Mouse (Mus musculus): Measurements from ENCODE around the gene Slc44a3. TPM values are rescaled to one million over a fixed set of nuclear protein-coding genes. Genes with fewer than 3 reads are reported as not detected.

Gene Slc44a3
- polyA plus RNA-seq, 1 experiment from 2014 or later, result 35.4 TPM

- WGBS, result 61% methylated on average over 8 of the region's 8 CpGs
- Histone ChIP-seq H3K4me2 (no peak overlapping the region), H3K9me3 (no peaks in the 10 kb centered on the region), H3K9ac (no peak overlapping the region), H3K4me3 (replicated peaks) (no peak overlapping the region), H3K27me3 (replicated peaks) (no peaks in the 10 kb centered on the region), H3K4me1 (0 out of 2 replicates have a peak, but pooled peaks cover 10% of the 10 kb centered on the region), H3K36me3 (peaks cover 13% of the 10 kb centered on the region), H3K27ac (0 out of 2 replicates have a peak overlapping the region, but pooled peaks have one; percentile 18)
- ATAC-seq (ENCODE audit: insufficient read depth, low FRiP score, low read depth), result peak; percentile 52; the same call in 1 of the 2 replicates
Observed at GRCm38 (mm10) chr3:121446454-121446853, 85.8 kb downstream of the Slc44a3 start.

GRCm38 (mm10) chr3:121444414-121444813 lies 87.8 kb downstream of the Slc44a3 start:
- H3K4me2 ChIP-seq, result no peak overlapping the region
- H3K9ac ChIP-seq, result no peak overlapping the region
- H3K9me3 ChIP-seq, result no peaks in the 10 kb centered on the region
- H3K4me1 ChIP-seq, result peaks cover 19% of the 10 kb centered on the region
- H3K27me3 ChIP-seq (replicated peaks), result no peaks in the 10 kb centered on the region
- 88% methylated on average over 6 of the region's 6 CpGs for WGBS
- H3K4me3 ChIP-seq (replicated peaks), result no peak overlapping the region
- no peaks in the 10 kb centered on the region; the same call in 1 of the 2 replicates for H3K36me3 ChIP-seq
- no peak overlapping the region for H3K27ac ChIP-seq
- no peak for ATAC-seq (ENCODE audit: insufficient read depth, low FRiP score, low read depth)

DNA sequence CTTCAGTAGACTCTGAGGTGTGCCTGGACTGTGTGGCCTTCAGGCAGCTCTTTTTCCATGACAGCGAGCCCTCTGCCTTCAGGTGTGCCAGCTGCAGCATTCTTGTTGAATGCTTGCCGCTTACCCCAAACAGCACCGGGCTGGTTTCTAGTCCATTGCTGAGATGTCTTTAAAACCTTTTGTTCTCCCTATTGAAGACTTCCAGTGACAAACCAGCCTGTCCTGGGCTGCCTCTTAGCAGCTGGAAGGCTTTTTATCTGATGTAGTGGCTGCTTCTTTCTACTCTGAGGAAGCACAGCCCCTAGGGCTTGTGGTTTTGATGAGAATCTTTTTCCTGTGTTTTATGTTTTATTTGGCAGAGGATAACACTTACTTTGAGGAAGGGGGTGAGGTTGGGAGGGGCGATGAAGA lies 88.3 kb downstream of the Slc44a3 start:
- no peak for ATAC-seq (ENCODE audit: insufficient read depth, low FRiP score, low read depth)
- no peaks in the 10 kb centered on the region for H3K9me3 ChIP-seq
- H3K4me2 ChIP-seq, result no peak overlapping the region
- H3K27ac ChIP-seq, result no peak overlapping the region
- no peak overlapping the region for H3K4me3 ChIP-seq (replicated peaks)
- WGBS, result 62% methylated on average over 4 of the region's 4 CpGs
- no peaks in the 10 kb centered on the region for H3K27me3 ChIP-seq (replicated peaks)
- H3K36me3 ChIP-seq, result no peaks in the 10 kb centered on the region; the same call in 1 of the 2 replicates
- no peak overlapping the region for H3K9ac ChIP-seq
- peaks cover 24% of the 10 kb centered on the region for H3K4me1 ChIP-seq

DNA sequence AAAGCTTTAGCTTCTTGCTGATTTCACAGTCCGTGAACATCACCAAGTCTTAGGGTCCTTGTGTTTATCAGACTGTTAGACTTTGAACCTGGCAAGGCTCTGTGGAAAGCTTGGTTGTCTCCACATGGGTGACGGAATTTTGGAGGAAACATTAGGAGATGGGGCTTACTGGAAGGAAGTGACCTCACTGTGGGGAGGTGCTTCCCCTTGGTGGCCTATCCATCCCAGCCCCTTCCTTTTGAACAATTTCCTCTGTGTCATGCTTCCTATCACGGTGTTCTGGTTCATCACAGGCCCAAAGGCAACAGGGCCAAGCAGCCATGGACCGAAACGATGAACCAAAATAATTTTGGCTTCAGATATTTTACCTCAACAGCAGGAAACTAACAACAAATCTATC lies 89.9 kb downstream of the Slc44a3 start:
- WGBS, result 85% methylated on average over 5 of the region's 5 CpGs

DNA sequence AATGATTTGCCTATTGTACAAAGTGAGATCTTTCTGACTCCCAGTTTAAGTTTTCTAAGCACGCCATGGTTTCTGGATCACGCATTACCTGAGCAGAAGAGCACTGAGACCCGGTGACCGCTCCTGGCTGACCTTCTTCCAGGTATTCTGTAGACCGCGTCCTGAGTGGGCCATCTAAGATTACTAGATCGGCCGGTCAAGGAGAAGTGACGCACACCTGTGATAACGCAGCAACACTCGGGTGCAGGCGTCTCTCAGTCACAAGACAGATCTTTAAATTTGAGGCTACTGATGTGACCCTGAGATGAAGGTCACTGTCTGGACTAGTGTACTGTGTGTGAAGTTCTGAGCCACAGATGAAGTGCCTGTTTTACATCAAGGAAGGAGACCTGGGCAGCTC lies 90.7 kb downstream of the Slc44a3 start:
- Histone ChIP-seq H3K27me3 (replicated peaks) (no peaks in the 10 kb centered on the region), H3K4me2 (no peak overlapping the region), H3K9me3 (no peaks in the 10 kb centered on the region), H3K9ac (no peak overlapping the region), H3K4me1 (peaks cover 34% of the 10 kb centered on the region), H3K36me3 (no peaks in the 10 kb centered on the region; the same call in 1 of the 2 replicates), H3K4me3 (replicated peaks) (no peak overlapping the region), H3K27ac (no peak overlapping the region)
- ATAC-seq (ENCODE audit: insufficient read depth, low FRiP score, low read depth), result no peak
- 87% methylated on average over 12 of the region's 12 CpGs for WGBS

More for the DNA sequence above, 89.9 kb downstream of the Slc44a3 start:
- H3K27ac ChIP-seq, result no peak overlapping the region
- H3K36me3 ChIP-seq, result no peaks in the 10 kb centered on the region; the same call in 1 of the 2 replicates
- ATAC-seq (ENCODE audit: insufficient read depth, low FRiP score, low read depth), result no peak
- H3K9ac ChIP-seq, result no peak overlapping the region
- no peaks in the 10 kb centered on the region for H3K9me3 ChIP-seq
- H3K27me3 ChIP-seq (replicated peaks), result no peaks in the 10 kb centered on the region
- no peak overlapping the region for H3K4me3 ChIP-seq (replicated peaks)
- peaks cover 28% of the 10 kb centered on the region for H3K4me1 ChIP-seq
- H3K4me2 ChIP-seq, result no peak overlapping the region

- H3K4me1 ChIP-seq, result peaks cover 46% of the 10 kb centered on the region
- H3K4me2 ChIP-seq, result no peak overlapping the region
- H3K4me3 ChIP-seq (replicated peaks), result no peak overlapping the region
- H3K9me3 ChIP-seq, result no peaks in the 10 kb centered on the region
- ATAC-seq (ENCODE audit: insufficient read depth, low FRiP score, low read depth), result no peak
- no peak overlapping the region for H3K9ac ChIP-seq
- H3K27ac ChIP-seq, result peak overlapping the region; percentile 57; the same call in 1 of the 2 replicates
- H3K27me3 ChIP-seq (replicated peaks), result no peaks in the 10 kb centered on the region
- no peaks in the 10 kb centered on the region; the same call in 1 of the 2 replicates for H3K36me3 ChIP-seq
- 60% methylated on average over 11 of the region's 11 CpGs for WGBS
Observed at GRCm38 (mm10) chr3:121439623-121440161, 92.5 kb downstream of the Slc44a3 start.

GRCm38 (mm10) chr3:121437996-121438395 lies 94.2 kb downstream of the Slc44a3 start:
- Histone ChIP-seq H3K27me3 (replicated peaks) (no peaks in the 10 kb centered on the region), H3K9me3 (no peaks in the 10 kb centered on the region), H3K27ac (no peak overlapping the region), H3K4me1 (peaks cover 58% of the 10 kb centered on the region), H3K4me2 (no peak overlapping the region), H3K36me3 (no peaks in the 10 kb centered on the region; the same call in 1 of the 2 replicates), H3K9ac (no peak overlapping the region), H3K4me3 (replicated peaks) (no peak overlapping the region)
- no peak for ATAC-seq (ENCODE audit: insufficient read depth, low FRiP score, low read depth)
- WGBS, result 64% methylated on average over 7 of the region's 7 CpGs

DNA sequence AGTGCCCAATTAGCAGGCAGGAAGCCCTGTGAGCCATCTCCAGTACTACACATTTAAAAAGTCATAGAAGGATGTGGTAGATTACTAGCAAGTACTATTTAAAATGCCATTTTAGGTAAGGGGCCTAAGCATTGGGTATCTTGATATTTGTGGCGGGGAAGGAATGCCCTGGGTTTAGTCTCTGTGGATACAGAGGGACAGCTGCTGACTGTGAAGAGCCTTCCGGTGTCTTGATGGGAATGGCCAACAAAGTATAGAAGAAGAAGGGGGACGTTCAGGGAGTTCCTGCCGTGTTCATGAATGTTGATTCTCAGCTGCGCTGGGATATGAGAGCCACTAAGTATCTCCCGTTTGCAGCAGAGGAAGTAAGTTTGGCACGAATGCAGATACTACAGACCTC lies 95.1 kb downstream of the Slc44a3 start:
- peaks cover 65% of the 10 kb centered on the region for H3K4me1 ChIP-seq
- H3K4me2 ChIP-seq, result no peak overlapping the region
- H3K36me3 ChIP-seq, result no peaks in the 10 kb centered on the region; the same call in 1 of the 2 replicates
- H3K4me3 ChIP-seq (replicated peaks), result no peak overlapping the region
- WGBS, result 76% methylated on average over 7 of the region's 7 CpGs
- ATAC-seq (ENCODE audit: insufficient read depth, low FRiP score, low read depth), result no peak
- no peak overlapping the region for H3K9ac ChIP-seq
- H3K27ac ChIP-seq, result no peak overlapping the region
- H3K27me3 ChIP-seq (replicated peaks), result no peaks in the 10 kb centered on the region
- H3K9me3 ChIP-seq, result no peaks in the 10 kb centered on the region

- ATAC-seq (ENCODE audit: insufficient read depth, low FRiP score, low read depth), result no peak
- Histone ChIP-seq H3K4me3 (replicated peaks) (no peak overlapping the region), H3K27me3 (replicated peaks) (no peaks in the 10 kb centered on the region), H3K9me3 (no peaks in the 10 kb centered on the region), H3K36me3 (no peaks in the 10 kb centered on the region), H3K9ac (no peak overlapping the region), H3K4me2 (no peak overlapping the region), H3K27ac (no peak overlapping the region), H3K4me1 (peaks cover 69% of the 10 kb centered on the region)
- 69% methylated on average over 5 of the region's 5 CpGs for WGBS
Observed at GRCm38 (mm10) chr3:121435296-121435695, 96.9 kb downstream of the Slc44a3 start.

DNA sequence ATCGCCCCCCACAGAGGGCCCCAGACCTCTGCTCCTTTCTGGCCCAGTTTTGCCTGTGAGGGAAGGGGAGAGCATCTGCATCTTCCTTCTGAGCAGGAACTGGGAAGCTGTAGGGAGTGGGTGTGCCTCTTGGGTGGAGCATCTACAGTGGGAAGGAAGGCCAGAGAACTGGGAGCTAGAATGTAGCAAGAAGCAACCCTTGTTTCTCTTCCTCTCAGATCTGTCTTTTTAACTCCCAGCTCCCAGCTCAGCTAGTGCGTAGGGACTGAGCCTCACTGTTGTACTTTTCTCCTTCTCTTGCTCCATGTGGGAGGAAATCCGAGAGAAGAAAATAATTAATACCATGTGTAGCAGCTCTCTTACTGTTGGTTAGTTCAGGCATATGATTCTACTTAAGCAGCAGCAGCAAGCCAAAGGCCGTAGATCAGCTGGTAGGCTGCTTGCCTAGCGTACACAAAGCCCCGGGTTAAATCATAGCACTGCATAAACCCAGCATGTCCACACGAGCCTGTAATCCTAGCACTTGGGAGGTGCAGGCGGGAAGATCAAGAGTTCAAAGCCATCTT lies 98.2 kb downstream of the Slc44a3 start:
- Histone ChIP-seq H3K36me3 (no peaks in the 10 kb centered on the region), H3K4me2 (peak overlapping the region; percentile 29), H3K9ac (no peak overlapping the region), H3K27me3 (replicated peaks) (no peaks in the 10 kb centered on the region), H3K4me1 (peaks cover 68% of the 10 kb centered on the region), H3K9me3 (no peaks in the 10 kb centered on the region), H3K4me3 (replicated peaks) (no peak overlapping the region), H3K27ac (peak overlapping the region; percentile 73)
- 30% methylated on average over 8 of the region's 8 CpGs for WGBS
- ATAC-seq (ENCODE audit: insufficient read depth, low FRiP score, low read depth), result peak; percentile 45; the same call in 1 of the 2 replicates

DNA sequence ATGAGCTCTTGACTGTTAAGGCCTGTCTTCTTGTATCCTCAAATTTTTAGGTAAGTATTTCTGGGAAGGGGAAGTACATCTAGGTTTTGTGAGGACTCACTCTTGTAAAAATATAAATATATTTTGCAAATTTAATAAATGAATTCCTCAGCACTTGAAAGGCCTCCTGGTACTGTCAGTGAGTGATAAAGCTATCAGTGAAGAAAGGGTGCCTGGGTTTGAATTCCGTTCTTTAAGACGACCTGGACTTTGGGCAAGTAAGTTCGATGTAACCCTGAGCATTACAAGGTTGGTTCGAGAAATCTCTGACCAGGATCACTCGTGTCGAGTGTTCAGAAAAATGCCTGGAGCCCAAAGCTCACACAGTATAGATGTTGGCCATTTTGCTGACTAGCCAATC lies 98.8 kb downstream of the Slc44a3 start:
- Histone ChIP-seq H3K9ac (no peak overlapping the region), H3K4me1 (peaks cover 67% of the 10 kb centered on the region), H3K4me3 (replicated peaks) (no peak overlapping the region), H3K27me3 (replicated peaks) (no peaks in the 10 kb centered on the region), H3K9me3 (no peaks in the 10 kb centered on the region), H3K36me3 (no peaks in the 10 kb centered on the region), H3K27ac (peak overlapping the region; percentile 73), H3K4me2 (peak overlapping the region; percentile 29; the same call in 1 of the 2 replicates)
- no peak for ATAC-seq (ENCODE audit: insufficient read depth, low FRiP score, low read depth)
- whole genome bisulfite sequencing, result 73% methylated on average over 6 of the region's 6 CpGs

- no peak for ATAC-seq (ENCODE audit: insufficient read depth, low FRiP score, low read depth)
- H3K9me3 ChIP-seq, result no peaks in the 10 kb centered on the region
- H3K27me3 ChIP-seq (replicated peaks), result no peaks in the 10 kb centered on the region
- WGBS, result 57% methylated on average over 7 of the region's 7 CpGs
- no peak overlapping the region for H3K9ac ChIP-seq
- no peak overlapping the region for H3K4me3 ChIP-seq (replicated peaks)
- H3K4me2 ChIP-seq, result no peak overlapping the region
- H3K4me1 ChIP-seq, result peaks cover 50% of the 10 kb centered on the region
- peak overlapping the region; percentile 9; the same call in 1 of the 2 replicates for H3K27ac ChIP-seq
- H3K36me3 ChIP-seq, result no peaks in the 10 kb centered on the region
Observed at GRCm38 (mm10) chr3:121430289-121430936, 101.8 kb downstream of the Slc44a3 start.
